Mouse (Mus musculus) lung, adult 2 months (tissue): ENCODE measurements around the gene Clec16a.

Experiments
- CTCF ChIP-seq: fragments of 200-500 bp; IDR thresholded peaks from 2 replicates; pipeline ENCODE4 v1.5.1; 2011; ENCODE audit warnings: mild to moderate bottlenecking, low read length, control low read depth; ENCODE audit not compliant: insufficient read depth
- POLR2A ChIP-seq: fragments of 200-500 bp; IDR thresholded peaks from 2 replicates; pipeline ENCODE4 v1.6.1; 2011; ENCODE audit warnings: low read depth, mild to moderate bottlenecking, control low read depth, low read length, borderline replicate concordance; ENCODE audit errors: extremely low read depth

GRCm38 (mm10) chr16:10586546-10586945 is 41.4 kb downstream of the Clec16a start:
- TF ChIP-seq CTCF (no peak), POLR2A (no peak)
